Mouse (Mus musculus) thymus, adult 18-20 months (tissue): ENCODE results near the gene Kif22.

Experiments used
- DNase-seq, 2 experiments: peaks; one replicate each; pipeline ENCODE4 v3.0.0; 2022; ENCODE audit warnings: mixed read lengths in 2 of 2

The Kif22 gene

GRCm38 (mm10) chr7:126983113-126983512 lies 59.2 kb downstream of the Kif22 start:
- no peak for DNase-seq

GRCm38 (mm10) chr7:126982054-126982453 lies 60.2 kb downstream of the Kif22 start:
- no peak for DNase-seq

GRCm38 (mm10) chr7:126981601-126982000 lies 60.7 kb downstream of the Kif22 start:
- DNase-seq: no peak

- DNase-seq: no peak
Measured at GRCm38 (mm10) chr7:126978841-126979240, 63.4 kb downstream of the Kif22 start.
